Mouse (Mus musculus) lung, adult 2 months (tissue): Measurements from ENCODE around the gene Tram2.
A peak's percentile ranks its signal among the peaks of the same experiment; 100 is the strongest.

Source experiments
- CTCF ChIP-seq: fragments of 200-500 bp; IDR thresholded peaks from 2 replicates; pipeline ENCODE4 v1.5.1; 2011; ENCODE audit warnings: mild to moderate bottlenecking, low read length, control low read depth; ENCODE audit not compliant: insufficient read depth
- POLR2A ChIP-seq: fragments of 200-500 bp; IDR thresholded peaks from 2 replicates; pipeline ENCODE4 v1.6.1; 2011; ENCODE audit warnings: low read depth, mild to moderate bottlenecking, control low read depth, low read length, borderline replicate concordance; ENCODE audit errors: extremely low read depth

DNA sequence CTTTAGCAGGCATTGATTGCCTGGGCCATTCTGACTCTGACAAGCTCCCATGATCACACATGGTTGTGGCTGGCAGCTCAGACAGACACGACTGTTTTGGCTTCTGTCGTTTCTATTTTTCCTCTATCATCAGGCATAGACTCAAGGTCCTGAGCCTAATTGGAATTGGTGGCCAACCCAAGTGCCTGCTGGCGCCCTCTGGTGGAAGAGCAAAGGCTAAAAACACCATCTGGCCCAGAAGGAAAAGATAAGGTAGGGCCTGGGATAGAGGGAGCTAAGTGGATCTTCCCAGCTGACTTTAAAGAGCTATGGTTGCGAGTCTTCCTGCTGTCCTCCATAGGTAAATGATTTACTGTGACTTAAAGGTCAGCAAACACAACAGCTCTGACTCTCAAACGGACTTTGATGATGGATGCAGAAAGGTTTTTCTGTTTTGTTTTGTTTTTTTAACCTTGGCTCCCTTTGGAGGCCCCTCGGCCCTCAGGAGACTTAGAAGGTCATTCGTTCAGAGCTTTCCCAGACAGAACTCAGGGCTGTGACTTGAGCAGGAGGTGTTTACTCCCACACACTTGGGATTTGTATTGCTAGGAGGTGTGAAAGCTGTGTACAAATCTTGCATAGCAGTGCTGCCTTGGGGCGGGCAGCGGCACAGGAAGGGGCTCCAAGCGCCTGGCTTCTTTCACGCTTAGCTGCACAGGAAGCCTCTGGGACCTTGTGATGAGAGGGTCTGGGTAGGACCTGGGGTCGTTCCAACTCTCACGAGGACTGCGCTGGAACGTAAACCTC lies 22.4 kb upstream of the Tram2 start:
- no peak for TF ChIP-seq POLR2A
- peak; percentile 87 for TF ChIP-seq CTCF
